Mouse (Mus musculus) cerebellum, adult 2 months (tissue): Measurements from ENCODE around the gene Nphp4.

Experiments
- CTCF ChIP-seq: fragments of 200-500 bp; IDR thresholded peaks from 2 replicates; pipeline ENCODE4 v1.5.1; 2011; ENCODE audit warnings: low read depth, mild to moderate bottlenecking, control low read depth, low read length, moderate library complexity, borderline replicate concordance; ENCODE audit not compliant: insufficient read depth
- POLR2A ChIP-seq: fragments of 200-500 bp; IDR thresholded peaks from 2 replicates; pipeline ENCODE4 v1.6.1; 2011; ENCODE audit warnings: low read length, control low read depth, borderline replicate concordance; ENCODE audit not compliant: insufficient read depth

DNA sequence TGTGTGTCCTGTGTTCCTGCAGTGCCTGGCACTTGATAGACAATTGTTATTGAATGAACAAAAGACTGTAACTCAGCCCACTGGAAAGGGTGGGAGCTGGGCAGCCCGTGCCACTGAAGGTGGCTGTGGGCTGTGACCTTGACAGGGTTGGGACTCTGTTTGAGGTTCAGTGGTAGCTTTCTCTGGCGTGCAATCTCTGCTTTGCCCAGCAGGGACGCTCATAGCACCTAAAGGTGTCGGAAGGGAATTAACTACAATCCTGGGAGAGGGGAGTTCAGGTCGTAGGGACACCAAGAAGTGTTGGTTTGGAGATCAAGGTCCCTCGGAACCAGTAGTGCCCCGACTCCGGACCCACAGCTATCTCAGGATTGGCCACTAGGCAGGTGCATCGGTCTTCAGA, 35.6 kb upstream of the Nphp4 start:
- TF ChIP-seq CTCF (no peak), POLR2A (no peak)
